Mouse (Mus musculus) limb, embryonic 11.5 days (tissue): Measurements from ENCODE around the gene Hnrnpa3. TPM values are rescaled to one million over a fixed set of nuclear protein-coding genes. Genes with fewer than 3 reads are reported as not detected.

ENCODE experiments used
- ATAC-seq: fragments of 200-750 bp; cut with Nextera tagmentation; 2 replicates; pipeline ENCODE4 v1.8.0; 2017; ENCODE audit warnings: low read depth; ENCODE audit not compliant: insufficient number of reproducible peaks, low FRiP score, low TSS enrichment
- DNase-seq: peaks from one replicate; pipeline ENCODE4 v3.0.0-alpha.2; 2015; ENCODE audit warnings: low spot score
- H3K27ac ChIP-seq: fragments of 300-500 bp; sonication (generic); replicated peaks from 2 replicates; pipeline ENCODE4 v1.5.1; 2014; ENCODE audit warnings: low read depth, mild to moderate bottlenecking, low read length
- H3K27me3 ChIP-seq: fragments of 300-500 bp; sonication (generic); 2 replicates; pipeline ENCODE4 v1.6.1; 2014; ENCODE audit warnings: mild to moderate bottlenecking, low read length, mixed read lengths; ENCODE audit not compliant: control insufficient read depth, insufficient read depth
- H3K36me3 ChIP-seq: fragments of 300-500 bp; sonication (generic); 2 replicates; pipeline ENCODE4 v1.6.1; 2014; ENCODE audit warnings: mild to moderate bottlenecking, low read length, moderate library complexity, mixed read lengths; ENCODE audit not compliant: control insufficient read depth, insufficient read depth
- H3K4me1 ChIP-seq: fragments of 300-500 bp; sonication (generic); 2 replicates; pipeline ENCODE4 v1.6.1; 2014; ENCODE audit warnings: low read length, mixed read lengths; ENCODE audit not compliant: control insufficient read depth, insufficient read depth
- H3K4me2 ChIP-seq: fragments of 300-500 bp; sonication (generic); 2 replicates; pipeline ENCODE4 v1.6.1; 2014; ENCODE audit warnings: low read depth, mild to moderate bottlenecking, moderate library complexity; ENCODE audit not compliant: severe bottlenecking
- H3K4me3 ChIP-seq: fragments of 300-500 bp; sonication (generic); 2 replicates; pipeline ENCODE4 v1.5.1; 2014; ENCODE audit warnings: low read depth, low read length
- H3K9ac ChIP-seq: fragments of 300-500 bp; sonication (generic); 2 replicates; pipeline ENCODE4 v1.6.1; 2014; ENCODE audit warnings: mild to moderate bottlenecking, low read length
- H3K9me3 ChIP-seq: fragments of 300-500 bp; sonication (generic); 2 replicates; pipeline ENCODE4 v1.6.1; 2016; ENCODE audit warnings: low read length; ENCODE audit not compliant: control insufficient read depth
- WGBS: fragments of 180-500 bp; shearing (Covaris S2); extraction: QIAGEN DNeasy Blood & Tissue Kit; methylation state at CpG from one replicate; pipeline ENCODE4 v1.1.7; 2014; 5-methylcytosine and 5-hydroxymethylcytosine counted together
- polyA plus RNA-seq: library from polyadenylated mRNA; unstranded; fragments of >200 nt; fragmentation: Nextera tagmentation; extraction: Ambion mirVana; gene quantifications from 2 replicates; pipeline ENCODE4 v1.2.1, GENCODE M21; 2014

The Hnrnpa3 gene
- polyA plus RNA-seq, 1 experiment from 2014 or later: 326 TPM

DNA sequence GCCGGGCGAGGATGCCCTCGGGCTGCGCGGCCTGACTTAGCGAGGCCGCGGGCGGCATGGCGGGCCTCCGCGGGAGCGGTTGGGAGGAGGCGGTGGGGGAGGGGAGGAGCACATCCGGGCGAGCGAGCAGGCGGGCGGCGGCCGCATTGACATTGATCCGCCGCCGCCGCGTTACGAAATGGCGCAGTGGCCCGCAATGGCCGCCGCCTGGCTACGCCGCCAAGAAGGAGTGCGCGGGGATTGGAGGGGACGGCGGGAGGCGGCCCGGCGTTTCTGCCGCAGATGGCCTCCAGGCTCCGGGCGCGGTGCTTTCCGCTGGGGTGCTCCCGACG is 534 bp downstream of the Hnrnpa3 start:
- DNase-seq (peak; percentile 91), ATAC-seq (peak; percentile 61)
- no peaks in the 10 kb centered on the region for H3K27me3 ChIP-seq
- WGBS: under 1% methylated on average over 46 of the region's 47 CpGs
- H3K4me3 ChIP-seq: peak overlapping the region; percentile 96
- no peaks in the 10 kb centered on the region for H3K9me3 ChIP-seq
- peaks cover 5% of the 10 kb centered on the region for H3K36me3 ChIP-seq
- peak overlapping the region; percentile 78; the same call in 1 of the 2 replicates for H3K4me2 ChIP-seq
- peaks cover 14% of the 10 kb centered on the region for H3K4me1 ChIP-seq
- H3K9ac ChIP-seq: peak overlapping the region; percentile 100
- peak overlapping the region; percentile 98 for H3K27ac ChIP-seq

DNA sequence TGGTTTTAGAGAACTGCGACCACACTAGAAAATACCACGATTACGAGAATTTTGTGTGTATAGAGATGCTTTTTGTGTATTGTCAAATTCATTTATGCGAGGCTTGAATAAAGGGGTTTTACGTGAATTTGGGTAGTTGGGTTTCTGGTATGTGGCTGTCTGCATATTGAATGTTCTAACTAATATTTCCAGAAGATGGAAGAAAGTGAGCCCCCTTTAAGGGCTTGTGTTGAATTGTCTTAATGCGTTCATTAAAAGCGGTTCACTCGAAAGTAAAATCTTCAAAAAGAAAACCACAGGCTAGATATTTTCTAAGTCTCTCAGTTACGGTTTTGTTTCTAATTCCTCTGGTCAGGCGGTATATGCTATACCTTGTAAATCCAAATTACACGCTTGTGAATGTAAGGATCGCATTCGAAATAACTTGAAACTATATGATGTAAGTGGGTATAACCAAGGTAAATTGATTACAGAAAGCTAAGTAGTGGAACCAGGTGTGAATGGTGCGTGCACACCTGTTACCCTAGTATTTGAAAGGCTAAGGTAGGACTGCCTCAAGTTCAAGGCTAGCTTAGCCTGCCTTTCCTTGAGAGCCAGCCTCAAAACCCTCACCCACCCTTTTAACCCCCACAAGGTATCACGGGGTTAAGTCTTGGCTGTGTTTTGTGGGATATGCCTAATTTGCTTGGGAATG is 1.3 kb downstream of the Hnrnpa3 start:
- DNase-seq (peak; percentile 25), ATAC-seq (no peak)
- peak overlapping the region; percentile 96 for H3K4me3 ChIP-seq
- H3K4me1 ChIP-seq: peaks cover 14% of the 10 kb centered on the region
- peak overlapping the region; percentile 100 for H3K9ac ChIP-seq
- peaks cover 5% of the 10 kb centered on the region for H3K36me3 ChIP-seq
- H3K27me3 ChIP-seq: no peaks in the 10 kb centered on the region
- H3K4me2 ChIP-seq: peak overlapping the region; percentile 78
- peak overlapping the region; percentile 98 for H3K27ac ChIP-seq
- 4% methylated on average over 15 of the region's 15 CpGs for WGBS
- H3K9me3 ChIP-seq: no peaks in the 10 kb centered on the region

GRCm38 (mm10) chr2:75661106-75661505 is 2.0 kb downstream of the Hnrnpa3 start:
- no peak for ATAC-seq
- no peak overlapping the region; the same call in 1 of the 2 replicates for H3K9ac ChIP-seq
- 39% methylated on average over 2 of the region's 2 CpGs for WGBS

GRCm38 (mm10) chr2:75669491-75670445 is 10.7 kb downstream of the Hnrnpa3 start:
- no peak; the same call in 1 of the 2 replicates for ATAC-seq

More at GRCm38 (mm10) chr2:75661106-75661505, 2.0 kb downstream of the Hnrnpa3 start:
- H3K27me3 ChIP-seq: no peaks in the 10 kb centered on the region
- H3K4me3 ChIP-seq: peak overlapping the region; percentile 96
- peaks cover 14% of the 10 kb centered on the region for H3K4me1 ChIP-seq
- DNase-seq: peak; percentile 19
- H3K36me3 ChIP-seq: peaks cover 5% of the 10 kb centered on the region
- no peaks in the 10 kb centered on the region for H3K9me3 ChIP-seq
- H3K27ac ChIP-seq: no peak overlapping the region
- H3K4me2 ChIP-seq: peak overlapping the region; percentile 78

GRCm38 (mm10) chr2:75670446-75671336 is 11.6 kb downstream of the Hnrnpa3 start:
- WGBS: 87% methylated on average over 6 of the region's 6 CpGs
- ATAC-seq (no peak), DNase-seq (no peak)
- Histone ChIP-seq H3K4me2 (no peak overlapping the region), H3K9ac (no peak overlapping the region), H3K4me3 (no peak overlapping the region), H3K36me3 (peaks cover 2% of the 10 kb centered on the region; the same call in 1 of the 2 replicates), H3K27me3 (no peaks in the 10 kb centered on the region), H3K9me3 (no peaks in the 10 kb centered on the region), H3K4me1 (no peaks in the 10 kb centered on the region), H3K27ac (no peak overlapping the region)

More at GRCm38 (mm10) chr2:75669491-75670445, 10.7 kb downstream of the Hnrnpa3 start:
- peak; percentile 77 for DNase-seq
- Histone ChIP-seq H3K4me1 (no peaks in the 10 kb centered on the region), H3K36me3 (no peaks in the 10 kb centered on the region), H3K4me3 (no peak overlapping the region), H3K27ac (no peak overlapping the region), H3K9ac (no peak overlapping the region), H3K9me3 (no peaks in the 10 kb centered on the region), H3K27me3 (no peaks in the 10 kb centered on the region), H3K4me2 (no peak overlapping the region)
- 32% methylated on average over 14 of the region's 14 CpGs for WGBS

GRCm38 (mm10) chr2:75671337-75671660 is 12.2 kb downstream of the Hnrnpa3 start:
- H3K27ac ChIP-seq: no peak overlapping the region
- no peak overlapping the region for H3K9ac ChIP-seq
- ATAC-seq: no peak
- no peak overlapping the region for H3K4me3 ChIP-seq
- no peak for DNase-seq
- no peaks in the 10 kb centered on the region for H3K4me1 ChIP-seq
- WGBS: 85% methylated on average over 2 of the region's 2 CpGs
- H3K4me2 ChIP-seq: no peak overlapping the region
- H3K36me3 ChIP-seq: peaks cover 2% of the 10 kb centered on the region; the same call in 1 of the 2 replicates
- no peaks in the 10 kb centered on the region for H3K27me3 ChIP-seq
- H3K9me3 ChIP-seq: no peaks in the 10 kb centered on the region

GRCm38 (mm10) chr2:75672561-75672960 is 13.5 kb downstream of the Hnrnpa3 start:
- H3K4me2 ChIP-seq: no peak overlapping the region
- H3K36me3 ChIP-seq: peaks cover 2% of the 10 kb centered on the region; the same call in 1 of the 2 replicates
- no peak for ATAC-seq
- H3K27me3 ChIP-seq: no peaks in the 10 kb centered on the region
- no peaks in the 10 kb centered on the region for H3K9me3 ChIP-seq
- no peak overlapping the region for H3K9ac ChIP-seq
- H3K4me1 ChIP-seq: no peaks in the 10 kb centered on the region
- no peak overlapping the region for H3K4me3 ChIP-seq
- DNase-seq: no peak
- 78% methylated on average over 3 of the region's 3 CpGs for WGBS
- H3K27ac ChIP-seq: no peak overlapping the region

GRCm38 (mm10) chr2:75676567-75676966 is 17.5 kb downstream of the Hnrnpa3 start:
- no peaks in the 10 kb centered on the region for H3K9me3 ChIP-seq
- H3K9ac ChIP-seq: no peak overlapping the region
- H3K27me3 ChIP-seq: no peaks in the 10 kb centered on the region
- no peak overlapping the region for H3K4me3 ChIP-seq
- WGBS: 92% methylated on average over 14 of the region's 14 CpGs
- no peak overlapping the region for H3K27ac ChIP-seq
- H3K36me3 ChIP-seq: peaks cover 2% of the 10 kb centered on the region; the same call in 1 of the 2 replicates
- H3K4me2 ChIP-seq: no peak overlapping the region
- H3K4me1 ChIP-seq: peaks cover 5% of the 10 kb centered on the region
- ATAC-seq (no peak), DNase-seq (no peak)
